Mouse (Mus musculus) midbrain, embryonic 10.5 days (tissue): Measurements from ENCODE around the gene Olfr1396. TPM values are rescaled to one million over a fixed set of nuclear protein-coding genes. Genes with fewer than 3 reads are reported as not detected.

Source experiments
- DNase-seq: peaks from one replicate; pipeline ENCODE4 v3.0.0-alpha.2; 2017; ENCODE audit warnings: low spot score
- H3K27ac ChIP-seq: fragments of 300-500 bp; sonication (generic); replicated peaks from 2 replicates; pipeline ENCODE4 v1.5.1; 2016; ENCODE audit warnings: mild to moderate bottlenecking
- H3K27me3 ChIP-seq: fragments of 300-500 bp; sonication (generic); 2 replicates; pipeline ENCODE4 v1.6.1; 2016; ENCODE audit warnings: low read depth, mild to moderate bottlenecking; ENCODE audit not compliant: poor library complexity, severe bottlenecking
- H3K36me3 ChIP-seq: fragments of 300-500 bp; sonication (generic); 2 replicates; pipeline ENCODE4 v1.6.1; 2016; ENCODE audit warnings: mild to moderate bottlenecking, moderate library complexity
- H3K4me1 ChIP-seq: fragments of 300-500 bp; sonication (generic); 2 replicates; pipeline ENCODE4 v1.6.1; 2016
- H3K4me3 ChIP-seq: fragments of 300-500 bp; sonication (generic); 2 replicates; pipeline ENCODE4 v1.5.1; 2016; ENCODE audit warnings: mild to moderate bottlenecking, moderate library complexity
- H3K9me3 ChIP-seq: fragments of 300-500 bp; sonication (generic); replicated peaks from 2 replicates; pipeline ENCODE4 v1.6.1; 2016; ENCODE audit warnings: mild to moderate bottlenecking
- WGBS: fragments of 180-500 bp; shearing (Covaris S2); methylation state at CpG from one replicate; pipeline ENCODE4 v1.1.7; 2016; 5-methylcytosine and 5-hydroxymethylcytosine counted together
- polyA plus RNA-seq: library from polyadenylated mRNA; unstranded; fragments of >200 nt; fragmentation: Nextera tagmentation; extraction: Ambion mirVana; gene quantifications from 2 replicates; pipeline ENCODE4 v1.2.1, GENCODE M21; 2016

Gene Olfr1396
- polyA plus RNA-seq, 1 experiment from 2014 or later = not detected

DNA sequence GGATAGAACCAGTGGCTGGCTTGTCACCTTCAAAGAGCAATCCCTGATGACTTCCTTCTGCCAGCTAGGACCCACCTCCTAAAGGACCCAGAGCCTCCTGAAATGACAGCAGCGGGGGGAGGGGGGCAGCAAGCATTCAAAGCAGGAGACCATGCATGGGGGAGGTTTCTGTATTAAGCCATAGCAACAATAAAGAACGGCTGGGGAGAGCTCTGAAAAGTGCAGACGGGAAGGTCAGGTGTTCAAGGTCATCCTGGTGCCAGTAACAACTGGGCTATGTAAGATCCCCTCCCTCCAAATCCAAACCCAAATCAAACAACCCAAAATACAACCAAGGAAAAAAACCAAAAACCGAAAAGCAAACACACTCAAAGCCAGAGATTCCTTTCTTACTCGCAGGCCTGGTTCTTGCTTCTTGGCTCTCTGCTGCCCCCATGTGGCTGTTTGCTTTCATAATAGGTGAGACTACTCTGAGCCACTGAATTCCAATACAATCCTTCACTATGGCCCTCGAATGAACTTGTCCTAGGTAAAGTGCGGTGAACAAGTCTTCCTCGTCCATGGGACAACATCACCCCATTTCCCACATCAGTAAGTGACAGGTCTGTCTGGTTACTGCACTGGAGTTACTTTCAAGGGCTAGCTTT is 11.5 kb downstream of the Olfr1396 start:
- WGBS = 22% methylated on average over 8 of the region's 8 CpGs
- H3K4me1 ChIP-seq = peaks cover 11% of the 10 kb centered on the region; the same call in 1 of the 2 replicates
- no peaks in the 10 kb centered on the region for H3K27me3 ChIP-seq
- H3K4me3 ChIP-seq = no peak overlapping the region
- no peak overlapping the region for H3K27ac ChIP-seq
- no peaks in the 10 kb centered on the region for H3K9me3 ChIP-seq
- peak; percentile 80 for DNase-seq
- H3K36me3 ChIP-seq = no peaks in the 10 kb centered on the region

GRCm38 (mm10) chr11:49101500-49101899 is 13.2 kb downstream of the Olfr1396 start:
- no peaks in the 10 kb centered on the region for H3K36me3 ChIP-seq
- no peaks in the 10 kb centered on the region for H3K27me3 ChIP-seq
- H3K4me1 ChIP-seq = peaks cover 6% of the 10 kb centered on the region; the same call in 1 of the 2 replicates
- H3K27ac ChIP-seq = no peak overlapping the region
- no peaks in the 10 kb centered on the region for H3K9me3 ChIP-seq
- 61% methylated on average over 5 of the region's 5 CpGs for WGBS
- no peak overlapping the region for H3K4me3 ChIP-seq
- DNase-seq = no peak

- DNase-seq = no peak
- no peaks in the 10 kb centered on the region for H3K9me3 ChIP-seq
- no peaks in the 10 kb centered on the region for H3K27me3 ChIP-seq
- peaks cover 6% of the 10 kb centered on the region; the same call in 1 of the 2 replicates for H3K4me1 ChIP-seq
- H3K4me3 ChIP-seq = no peak overlapping the region
- H3K36me3 ChIP-seq = no peaks in the 10 kb centered on the region
- 85% methylated on average over 3 of the region's 3 CpGs for WGBS
- no peak overlapping the region for H3K27ac ChIP-seq
Measured at GRCm38 (mm10) chr11:49100409-49100808, 14.3 kb downstream of the Olfr1396 start.

DNA sequence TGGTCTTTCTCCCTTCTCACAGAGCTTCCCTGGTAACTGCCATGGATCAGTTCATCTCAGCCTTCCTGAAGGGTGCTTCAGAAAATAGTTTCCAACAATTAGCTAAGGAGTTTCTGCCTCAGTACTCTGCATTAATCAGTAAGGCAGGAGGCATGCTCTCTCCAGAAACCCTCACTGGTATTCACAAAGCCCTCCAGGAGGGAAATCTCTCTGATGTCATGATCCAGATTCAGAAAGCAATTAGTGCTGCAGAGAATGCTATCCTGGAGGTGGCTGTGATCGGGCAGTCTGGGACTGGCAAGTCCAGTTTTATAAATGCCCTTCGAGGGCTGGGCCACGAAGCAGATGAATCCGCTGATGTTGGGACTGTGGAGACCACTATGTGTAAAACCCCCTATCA is 19.3 kb downstream of the Olfr1396 start:
- Histone ChIP-seq H3K9me3 (no peaks in the 10 kb centered on the region), H3K27me3 (no peaks in the 10 kb centered on the region), H3K27ac (no peak overlapping the region), H3K4me1 (no peaks in the 10 kb centered on the region), H3K4me3 (no peak overlapping the region), H3K36me3 (no peaks in the 10 kb centered on the region)
- WGBS = 81% methylated on average over 4 of the region's 4 CpGs
- DNase-seq = no peak

DNA sequence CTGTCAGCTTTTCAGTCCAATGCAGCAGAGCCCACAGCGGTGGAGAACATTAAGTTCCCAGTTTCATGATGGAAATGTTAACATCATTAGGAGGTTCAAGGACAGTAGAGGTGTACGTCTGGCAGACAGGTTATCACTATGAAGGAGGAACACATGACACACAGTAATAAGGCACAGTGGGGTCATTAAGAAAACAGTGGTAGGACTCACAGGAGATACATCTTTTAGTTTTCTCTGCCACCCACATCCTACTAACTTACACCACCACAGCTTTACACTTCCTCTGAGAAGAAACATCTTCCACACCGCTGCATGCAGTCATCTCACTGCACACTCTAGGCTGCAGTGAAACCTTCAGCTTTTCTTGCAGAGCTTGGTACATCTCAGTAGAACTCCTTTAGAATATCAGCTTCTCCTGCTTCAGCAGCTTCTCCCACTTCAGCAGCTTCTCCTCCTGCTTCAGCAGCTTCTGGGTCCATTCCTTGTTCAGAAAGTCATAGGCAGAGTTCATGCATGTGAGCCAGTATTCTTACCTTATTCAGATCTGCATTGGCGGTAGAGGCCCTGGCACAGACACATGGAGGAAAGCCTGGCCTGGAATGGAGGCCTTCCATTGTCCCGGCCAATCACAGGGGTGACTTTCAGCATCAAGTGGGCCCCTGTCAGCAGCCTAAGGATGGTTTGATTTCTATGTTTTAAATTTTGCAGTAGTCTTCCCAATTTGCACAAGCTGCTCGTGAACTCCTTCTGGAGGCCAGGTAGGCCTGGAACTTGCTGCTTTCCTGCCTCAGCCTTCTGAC is 20.6 kb downstream of the Olfr1396 start:
- H3K36me3 ChIP-seq = no peaks in the 10 kb centered on the region
- no peak for DNase-seq
- 91% methylated on average over 6 of the region's 6 CpGs for WGBS
- H3K27me3 ChIP-seq = no peaks in the 10 kb centered on the region
- no peak overlapping the region for H3K4me3 ChIP-seq
- H3K9me3 ChIP-seq = no peaks in the 10 kb centered on the region
- H3K27ac ChIP-seq = no peak overlapping the region
- no peaks in the 10 kb centered on the region for H3K4me1 ChIP-seq

DNA sequence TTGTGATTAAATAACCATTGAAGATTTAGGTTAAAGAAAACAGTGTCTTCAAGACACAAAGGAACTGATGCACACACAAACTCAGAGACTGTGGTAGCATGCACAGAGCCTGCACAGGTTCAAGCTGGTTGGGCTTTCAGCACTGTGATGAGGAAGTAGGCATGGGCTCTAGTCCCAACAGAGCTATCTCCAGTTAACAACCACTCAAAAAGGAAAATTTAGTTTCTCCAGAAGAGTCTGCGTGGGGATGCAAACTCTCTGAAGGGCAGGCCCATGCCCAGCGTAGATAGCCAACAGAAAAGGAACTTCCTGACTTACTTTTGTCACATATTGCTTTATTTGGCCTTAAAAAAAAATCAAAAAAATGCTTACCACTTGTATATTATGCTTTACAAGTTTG is 21.9 kb downstream of the Olfr1396 start:
- no peaks in the 10 kb centered on the region for H3K9me3 ChIP-seq
- H3K27ac ChIP-seq = no peak overlapping the region
- WGBS = 93% methylated on average over 2 of the region's 2 CpGs
- no peaks in the 10 kb centered on the region for H3K36me3 ChIP-seq
- no peak overlapping the region for H3K4me3 ChIP-seq
- H3K4me1 ChIP-seq = peaks cover 8% of the 10 kb centered on the region
- DNase-seq = no peak
- no peaks in the 10 kb centered on the region for H3K27me3 ChIP-seq

GRCm38 (mm10) chr11:49092053-49092586 is 22.6 kb downstream of the Olfr1396 start:
- 91% methylated on average over 1 of the region's 1 CpGs for WGBS
- H3K27ac ChIP-seq = no peak overlapping the region
- H3K36me3 ChIP-seq = no peaks in the 10 kb centered on the region
- no peaks in the 10 kb centered on the region for H3K9me3 ChIP-seq
- H3K27me3 ChIP-seq = no peaks in the 10 kb centered on the region
- no peak overlapping the region for H3K4me3 ChIP-seq
- DNase-seq = no peak
- H3K4me1 ChIP-seq = peaks cover 8% of the 10 kb centered on the region

DNA sequence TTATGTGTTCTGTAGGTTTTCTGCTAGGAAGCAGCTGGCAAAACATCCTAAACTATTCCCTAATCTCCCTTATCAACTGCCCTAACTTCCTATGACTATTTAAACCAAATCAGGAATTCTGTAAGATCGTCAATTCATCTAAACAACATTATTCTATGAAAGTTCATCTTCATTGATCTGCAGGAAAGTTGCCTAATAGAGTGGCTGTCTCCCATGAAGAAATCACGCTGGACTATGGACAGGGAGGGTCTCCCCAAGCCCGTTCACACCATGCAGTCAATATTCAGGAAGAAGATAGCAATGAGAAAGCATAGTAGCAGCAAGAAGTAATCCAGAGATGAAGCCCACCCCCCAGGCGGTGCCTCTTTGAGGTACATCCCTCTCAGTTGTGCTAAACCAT is 23.5 kb downstream of the Olfr1396 start:
- no peaks in the 10 kb centered on the region for H3K27me3 ChIP-seq
- H3K36me3 ChIP-seq = no peaks in the 10 kb centered on the region
- no peaks in the 10 kb centered on the region for H3K9me3 ChIP-seq
- H3K4me3 ChIP-seq = no peak overlapping the region
- WGBS = 80% methylated on average over 4 of the region's 4 CpGs
- no peak overlapping the region for H3K27ac ChIP-seq
- peaks cover 8% of the 10 kb centered on the region for H3K4me1 ChIP-seq
- no peak for DNase-seq

DNA sequence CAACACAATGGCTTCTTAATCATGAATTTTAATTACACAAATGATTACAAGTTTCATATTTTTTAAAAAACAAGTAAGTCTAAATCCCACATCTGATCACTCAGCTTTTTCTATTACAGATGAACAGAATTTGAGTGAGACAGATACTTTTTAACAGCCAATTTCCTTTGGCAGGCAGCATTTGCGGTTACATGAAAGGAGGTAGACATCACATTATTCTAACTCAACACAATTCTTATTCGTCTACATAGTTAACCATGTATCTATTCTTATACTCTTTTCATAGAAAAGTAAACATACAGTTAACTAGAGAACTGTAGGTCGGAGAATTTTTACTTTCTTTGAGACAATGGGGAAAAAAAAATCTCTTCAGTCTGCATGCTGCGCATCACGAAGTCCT is 24.1 kb downstream of the Olfr1396 start:
- no peaks in the 10 kb centered on the region for H3K9me3 ChIP-seq
- no peak for DNase-seq
- H3K4me1 ChIP-seq = peaks cover 8% of the 10 kb centered on the region
- H3K27ac ChIP-seq = no peak overlapping the region
- 92% methylated on average over 5 of the region's 5 CpGs for whole genome bisulfite sequencing
- H3K36me3 ChIP-seq = no peaks in the 10 kb centered on the region
- no peaks in the 10 kb centered on the region for H3K27me3 ChIP-seq
- H3K4me3 ChIP-seq = no peak overlapping the region

- no peak overlapping the region for H3K27ac ChIP-seq
- 84% methylated on average over 3 of the region's 3 CpGs for WGBS
- DNase-seq = no peak
- H3K36me3 ChIP-seq = no peaks in the 10 kb centered on the region
- no peak overlapping the region for H3K4me3 ChIP-seq
- no peaks in the 10 kb centered on the region for H3K27me3 ChIP-seq
- H3K9me3 ChIP-seq = no peaks in the 10 kb centered on the region
- peaks cover 8% of the 10 kb centered on the region for H3K4me1 ChIP-seq
Measured at GRCm38 (mm10) chr11:49089735-49090507, 24.8 kb downstream of the Olfr1396 start.

- Histone ChIP-seq H3K27me3 (no peaks in the 10 kb centered on the region), H3K36me3 (no peaks in the 10 kb centered on the region), H3K4me1 (peaks cover 8% of the 10 kb centered on the region), H3K4me3 (no peak overlapping the region), H3K27ac (no peak overlapping the region), H3K9me3 (no peaks in the 10 kb centered on the region)
- 90% methylated on average over 5 of the region's 5 CpGs for WGBS
- DNase-seq = no peak
Measured at GRCm38 (mm10) chr11:49088990-49089652, 25.6 kb downstream of the Olfr1396 start.
